Mouse (Mus musculus): ENCODE measurements at regions not wholly inside any gene's neighbourhood (a gene's known extent, or its start where the extent isn't known, plus 50 kb on each side); places are given as distances from the start of the nearest gene placed in this dataset.
"Not testable (repeated sequence)": the region's sequence is repeated elsewhere in the genome, so short reads cannot be mapped to it uniquely, and the experiment has no call there.

GRCm38 (mm10) chr4:131160135-131160534 is 215.9 kb downstream of the Matn1 start:
- no peak for DNase-seq (ENCODE audit: low read depth)

GRCm38 (mm10) chr4:131161501-131161900 is 217.3 kb downstream of the Matn1 start:
- DNase-seq (ENCODE audit: low read depth): no peak

GRCm38 (mm10) chr4:131163782-131164315 is 219.7 kb downstream of the Matn1 start:
- DNase-seq (ENCODE audit: low read depth): no peak

- DNase-seq (ENCODE audit: low read depth): no peak
These were observed 222.5 kb downstream of the Matn1 start for GRCm38 (mm10) chr4:131166574-131167270.

- no peak for DNase-seq (ENCODE audit: low read depth)
These were observed 223.7 kb downstream of the Matn1 start for GRCm38 (mm10) chr4:131167921-131168320.

- DNase-seq (ENCODE audit: low read depth): no peak
These were observed 229.7 kb downstream of the Matn1 start for GRCm38 (mm10) chr4:131173783-131174460.

- DNase-seq (ENCODE audit: low read depth): no peak
These were observed 232.5 kb downstream of the Matn1 start for GRCm38 (mm10) chr4:131176701-131177100.

GRCm38 (mm10) chr4:131177889-131178288 is 233.7 kb downstream of the Matn1 start:
- DNase-seq (ENCODE audit: low read depth): no peak

GRCm38 (mm10) chr4:131178642-131179041 is 234.5 kb downstream of the Matn1 start:
- not testable (repeated sequence) for DNase-seq (ENCODE audit: low read depth)

- no peak for DNase-seq (ENCODE audit: low read depth)
These were observed 243.9 kb downstream of the Matn1 start for GRCm38 (mm10) chr4:131188066-131188465.

- no peak for DNase-seq (ENCODE audit: low read depth)
These were observed 247.1 kb downstream of the Matn1 start for GRCm38 (mm10) chr4:131191106-131191880.

- DNase-seq (ENCODE audit: low read depth): no peak
These were observed 249.8 kb downstream of the Matn1 start for GRCm38 (mm10) chr4:131193900-131194419.

GRCm38 (mm10) chr4:131196147-131196546 is 252.0 kb downstream of the Matn1 start:
- no peak for DNase-seq (ENCODE audit: low read depth)

GRCm38 (mm10) chr4:131203721-131204120 is 259.5 kb downstream of the Matn1 start:
- DNase-seq (ENCODE audit: low read depth): no peak

GRCm38 (mm10) chr4:131204722-131205121 is 260.5 kb downstream of the Matn1 start:
- DNase-seq (ENCODE audit: low read depth): no peak

GRCm38 (mm10) chr4:131205127-131205526 is 260.9 kb downstream of the Matn1 start:
- DNase-seq (ENCODE audit: low read depth): no peak

- DNase-seq (ENCODE audit: low read depth): no peak
These were observed 261.5 kb downstream of the Matn1 start for GRCm38 (mm10) chr4:131205685-131206084.

GRCm38 (mm10) chr4:131206181-131206885 is 262.1 kb downstream of the Matn1 start:
- DNase-seq (ENCODE audit: low read depth): no peak

GRCm38 (mm10) chr4:131206886-131207200 is 262.7 kb downstream of the Matn1 start:
- DNase-seq (ENCODE audit: low read depth): no peak

GRCm38 (mm10) chr4:131207249-131207648 is 263.1 kb downstream of the Matn1 start:
- no peak for DNase-seq (ENCODE audit: low read depth)

- no peak for DNase-seq (ENCODE audit: low read depth)
These were observed 264.0 kb downstream of the Matn1 start for GRCm38 (mm10) chr4:131208166-131208565.

- no peak for DNase-seq (ENCODE audit: low read depth)
These were observed 264.5 kb downstream of the Matn1 start for GRCm38 (mm10) chr4:131208637-131209036.
